Mouse (Mus musculus): ENCODE results near the gene Gm595.

The Gm595 gene

DNA sequence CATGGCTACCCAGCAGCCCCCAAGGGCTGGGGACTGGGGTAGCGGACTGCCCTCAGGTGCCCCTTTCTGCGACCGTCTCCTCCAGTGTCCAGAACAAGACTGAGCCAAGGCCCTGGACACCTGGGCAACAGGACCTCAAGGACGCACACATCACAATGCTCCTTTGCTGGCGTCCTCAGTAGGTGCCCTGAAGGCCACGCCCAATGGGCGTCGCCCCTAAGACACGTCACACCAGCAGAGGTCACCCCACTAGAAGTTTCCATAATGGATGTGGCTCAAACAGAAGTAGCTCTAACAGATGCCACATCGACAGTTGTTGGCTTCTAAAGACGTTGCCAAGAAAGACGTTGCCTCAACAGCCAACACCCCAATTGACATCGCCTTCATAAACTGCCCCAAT is at the start of gene Gm595:
Gm595 (minus strand) TSS at position 101 of the 400 bp plus-strand sequence.
- no peak for DNase-seq (ENCODE audit: low spot score in 2 of 2)

DNA sequence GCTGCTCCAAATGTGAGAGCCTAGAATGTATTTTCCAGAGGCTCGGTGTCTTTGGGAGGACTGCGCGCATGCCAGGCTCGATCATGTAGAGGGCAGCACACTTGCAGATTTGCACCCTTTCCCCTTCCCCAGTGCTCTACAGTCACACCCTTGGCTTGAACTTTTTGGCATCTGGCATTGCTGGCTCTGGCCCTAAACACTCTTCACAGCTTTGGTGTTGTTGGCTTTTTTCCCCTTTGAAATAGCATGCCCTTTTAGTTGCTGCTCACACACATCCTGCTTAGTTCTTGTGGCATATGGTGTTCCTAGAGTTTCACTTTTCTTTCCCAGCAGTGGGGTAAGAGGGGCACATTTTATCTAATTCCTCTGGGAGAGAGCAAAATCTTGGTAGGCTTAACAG is 30.9 kb upstream of the Gm595 start:
- no peak for DNase-seq (ENCODE audit: low spot score in 2 of 2)

DNA sequence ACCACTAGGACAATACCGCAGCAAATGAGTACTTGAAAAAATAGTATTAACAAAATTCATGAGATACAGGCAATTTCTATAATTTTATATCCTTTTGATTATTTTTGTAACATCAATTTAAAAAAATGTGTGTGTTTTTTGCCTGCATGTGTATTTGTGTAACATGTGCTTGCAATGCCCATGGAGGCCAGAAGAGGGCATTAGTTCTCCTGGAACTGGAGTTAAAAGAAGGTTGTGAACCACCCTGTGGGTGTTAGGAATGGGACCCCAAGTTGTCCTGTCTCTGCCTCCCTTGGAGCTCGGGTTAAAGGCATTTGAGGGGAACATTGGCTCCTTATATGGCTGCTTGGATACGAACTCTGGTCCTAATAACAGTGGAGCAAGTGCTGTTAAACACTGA is 26.2 kb upstream of the Gm595 start:
- DNase-seq (ENCODE audit: low spot score in 2 of 2), result no peak

DNA sequence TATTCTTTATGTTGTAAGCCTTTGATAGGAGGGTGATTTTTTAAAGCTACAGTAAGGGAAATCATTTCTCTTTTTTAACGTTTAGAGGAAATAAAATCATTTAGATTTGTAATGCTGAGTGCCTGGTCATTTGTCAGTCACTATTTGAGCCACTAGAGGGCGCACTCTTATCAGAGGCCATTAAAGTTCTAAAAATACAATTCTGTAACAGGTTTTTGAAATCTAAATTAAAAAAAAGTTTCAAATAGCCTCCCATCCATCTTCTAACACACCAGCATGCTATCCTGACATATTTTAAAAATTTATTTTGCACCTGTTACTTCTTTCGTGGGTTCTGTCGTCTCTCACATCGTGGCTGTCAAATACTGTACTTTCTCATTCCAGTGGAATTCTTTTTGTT is 22.0 kb upstream of the Gm595 start:
- DNase-seq (ENCODE audit: low spot score in 2 of 2), result peak in 1 of 2 experiments; percentile 11

DNA sequence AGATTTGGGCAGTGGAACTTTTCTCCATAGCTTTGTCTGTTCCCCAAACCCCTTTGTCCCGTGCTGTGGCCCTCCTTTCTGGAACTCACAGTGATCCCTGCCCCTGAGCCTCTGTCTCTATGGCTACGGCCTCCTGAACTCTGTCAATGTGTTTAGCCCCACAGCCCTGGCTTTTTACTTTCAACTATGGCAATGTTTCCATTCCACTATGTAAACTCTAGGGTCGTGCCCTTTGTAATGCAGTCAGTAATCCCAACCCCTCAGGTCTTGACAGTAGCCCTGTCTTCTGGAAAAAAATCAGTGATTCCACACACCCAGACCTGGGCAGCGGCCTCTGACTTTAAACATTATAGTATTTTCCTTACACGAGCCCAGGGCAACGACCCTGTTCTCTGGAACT is 19.3 kb upstream of the Gm595 start:
- no peak for DNase-seq (ENCODE audit: low spot score in 2 of 2)

DNA sequence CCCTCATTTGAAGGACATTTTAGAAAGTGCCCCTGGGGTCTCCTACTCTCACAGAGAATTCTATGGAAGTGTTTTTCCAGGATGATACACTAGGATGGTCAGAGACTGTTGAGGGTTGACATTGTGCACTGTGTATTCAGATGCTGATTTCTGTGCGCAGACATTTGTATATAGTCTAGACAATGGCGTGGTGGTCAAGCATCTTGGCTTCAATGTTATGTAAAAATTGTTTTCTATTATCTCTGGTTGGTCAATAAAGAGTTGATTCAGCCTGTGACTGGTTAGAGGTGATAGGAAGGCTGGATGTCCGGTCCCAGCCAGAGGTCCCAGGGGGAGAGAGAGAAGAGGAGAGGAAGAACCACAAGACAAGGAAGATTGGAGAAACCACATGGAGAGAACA is 16.4 kb upstream of the Gm595 start:
- no peak for DNase-seq (ENCODE audit: low spot score in 2 of 2)

DNA sequence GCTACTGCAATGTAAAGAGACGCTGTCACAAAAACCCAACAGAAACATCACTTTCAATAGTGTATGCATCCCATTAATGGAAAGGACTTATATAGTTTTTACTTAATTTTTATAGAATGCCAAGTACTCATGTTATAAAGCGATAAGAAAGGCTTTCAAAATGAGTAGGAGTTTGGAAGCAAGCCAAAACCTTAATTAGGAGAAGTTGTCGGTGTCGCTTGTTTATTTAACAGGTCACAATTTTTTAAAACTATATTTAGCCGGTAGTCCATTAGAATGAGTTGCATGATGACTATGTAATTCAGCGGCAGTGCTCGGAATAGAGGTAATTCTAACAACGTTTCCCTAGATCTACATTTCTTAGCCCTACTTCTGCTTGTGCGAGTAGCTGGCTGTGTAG is 12.7 kb upstream of the Gm595 start:
- no peak for DNase-seq (ENCODE audit: low spot score in 2 of 2)

DNA sequence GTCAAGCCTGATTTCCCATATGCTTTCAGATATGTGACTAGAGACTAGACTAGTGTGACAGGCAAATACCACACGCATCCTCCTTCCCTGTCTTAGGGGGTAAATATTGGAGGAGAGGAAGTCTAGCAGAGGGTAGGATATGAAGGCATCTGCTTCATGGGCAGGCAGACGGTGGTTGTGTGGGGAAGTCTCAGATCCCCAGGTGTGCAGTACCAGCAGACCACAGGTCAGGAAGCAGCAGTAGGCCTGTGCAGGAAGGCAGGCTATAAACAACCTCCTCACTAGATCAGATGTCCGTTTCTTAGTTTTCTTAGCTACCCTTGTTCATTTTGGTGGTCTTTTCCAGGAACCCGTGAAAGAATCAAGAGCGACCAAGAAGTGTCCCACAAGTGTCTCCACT is 7.1 kb upstream of the Gm595 start:
- no peak for DNase-seq (ENCODE audit: low spot score in 2 of 2)

Data from frontal cortex, postnatal 36 days (tissue).